Comparison of ENCODE assay signal across 8 mouse cellular contexts in the genomic region with DNA sequence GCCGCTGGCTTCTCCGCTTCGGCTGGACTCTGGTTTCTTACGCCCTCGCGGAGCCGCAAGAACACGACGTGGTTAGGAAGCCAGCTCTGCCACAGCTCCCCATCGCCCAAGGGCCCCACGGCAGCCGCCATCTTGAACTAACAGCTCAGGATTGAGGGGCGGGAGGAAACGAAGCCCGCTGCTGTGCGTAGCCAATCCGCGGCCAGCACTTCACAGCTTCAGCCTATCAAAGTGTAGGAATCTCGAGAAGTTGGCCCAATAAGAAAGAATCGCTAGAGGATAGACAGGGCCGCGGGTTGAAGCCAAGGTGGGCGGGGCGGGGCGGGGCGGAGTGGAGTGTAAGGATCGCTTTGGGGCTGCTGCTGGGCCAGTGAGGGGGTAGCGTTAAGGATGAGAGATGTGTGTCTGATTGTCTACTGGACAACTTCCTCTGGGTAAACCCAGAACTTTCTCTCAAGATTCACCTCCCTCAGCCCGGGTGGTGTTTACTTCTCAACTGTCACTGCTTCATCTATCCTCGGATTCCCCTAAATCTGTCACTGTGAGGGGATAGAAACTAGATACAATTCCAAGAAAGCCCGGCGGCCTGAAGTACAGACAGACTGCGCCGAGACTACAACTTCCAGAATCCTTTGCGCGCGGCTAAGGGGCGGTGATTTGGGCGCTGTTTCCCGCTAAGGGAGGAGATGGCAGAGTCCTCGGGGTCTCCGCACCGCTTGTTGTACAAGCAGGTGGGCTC. TPM values are rescaled to one million over a fixed set of nuclear protein-coding genes. Genes with fewer than 3 reads are reported as not detected.
DNase-seq lines count a peak whose midpoint lies in the region; ATAC-seq and TF ChIP-seq lines count a peak whose summit lies in the region.

A gene (minus strand): TSS at position 153 of the 739 bp plus-strand sequence.
A gene (plus strand): TSS at position 393 of the 739 bp plus-strand sequence.

- H3K9ac ChIP-seq in embryonic facial prominence, embryonic 13.5 days, result peak within 1 kb of the TSS; percentile 95
- H3K9ac ChIP-seq in limb, embryonic 12.5 days (replicated peaks), result peak within 1 kb of the TSS; percentile 88
- peak within 1 kb of the TSS; percentile 92 for H3K9ac ChIP-seq in midbrain, embryonic 15.5 days

- no peak for TF ChIP-seq CTCF in kidney, adult 2 months (conservative IDR thresholded peaks at IDR 0.05; ENCODE audit: insufficient read depth, insufficient read length, low read depth, low read length)
- no peak for TF ChIP-seq CTCF in spleen, adult 2 months (IDR thresholded peaks at IDR 0.05; ENCODE audit: extremely low read depth, insufficient read depth, insufficient read length, insufficient replicate concordance)

- H3K4me1 ChIP-seq in embryonic facial prominence, embryonic 13.5 days, result peaks cover 13% of the 10 kb centered on the region
- peaks cover 8% of the 10 kb centered on the region; the same call in 1 of the 2 replicates for H3K4me1 ChIP-seq in kidney, adult 2 months (ENCODE audit: control insufficient read depth, insufficient read depth, low read length)
- peaks cover 9% of the 10 kb centered on the region for H3K4me1 ChIP-seq in limb, embryonic 12.5 days (replicated peaks)
- H3K4me1 ChIP-seq in midbrain, embryonic 15.5 days, result peaks cover 22% of the 10 kb centered on the region
- H3K4me1 ChIP-seq in spleen, adult 2 months (ENCODE audit: control insufficient read depth, insufficient read depth, insufficient read length), result peaks cover 2% of the 10 kb centered on the region; the same call in 1 of the 2 replicates

- no peaks in the 10 kb centered on the region for H3K9me3 ChIP-seq in embryonic facial prominence, embryonic 13.5 days
- H3K9me3 ChIP-seq in limb, embryonic 12.5 days, result no peaks in the 10 kb centered on the region
- no peaks in the 10 kb centered on the region for H3K9me3 ChIP-seq in midbrain, embryonic 15.5 days

- H3K4me2 ChIP-seq in embryonic facial prominence, embryonic 13.5 days, result peak within 1 kb of the TSS; percentile 78
- peak within 1 kb of the TSS; percentile 86 for H3K4me2 ChIP-seq in limb, embryonic 12.5 days
- peak within 1 kb of the TSS; percentile 77 for H3K4me2 ChIP-seq in midbrain, embryonic 15.5 days

- TF ChIP-seq POLR2A in kidney, adult 2 months (IDR thresholded peaks at IDR 0.05; ENCODE audit: low read depth, low read length), result peak; percentile 86
- peak; percentile 84 for TF ChIP-seq POLR2A in spleen, adult 2 months (IDR thresholded peaks at IDR 0.05; ENCODE audit: low read depth, low read length)

- no peaks in the 10 kb centered on the region for H3K27me3 ChIP-seq in embryonic facial prominence, embryonic 13.5 days
- no peaks in the 10 kb centered on the region for H3K27me3 ChIP-seq in kidney, adult 2 months (replicated peaks; ENCODE audit: control insufficient read depth, insufficient read depth, low read length)
- H3K27me3 ChIP-seq in limb, embryonic 12.5 days, result no peaks in the 10 kb centered on the region
- H3K27me3 ChIP-seq in midbrain, embryonic 15.5 days (replicated peaks), result no peaks in the 10 kb centered on the region
- H3K27me3 ChIP-seq in spleen, adult 2 months (ENCODE audit: control insufficient read depth, insufficient read depth, low read length), result no peaks in the 10 kb centered on the region

- H3K27ac ChIP-seq in embryonic facial prominence, embryonic 13.5 days, result peak within 1 kb of the TSS; percentile 92
- peak within 1 kb of the TSS; percentile 92 for H3K27ac ChIP-seq in kidney, adult 2 months (ENCODE audit: insufficient read depth, low read depth, low read length)
- peak within 1 kb of the TSS; percentile 89 for H3K27ac ChIP-seq in limb, embryonic 12.5 days
- H3K27ac ChIP-seq in midbrain, embryonic 15.5 days, result peak within 1 kb of the TSS; percentile 94
- H3K27ac ChIP-seq in spleen, adult 2 months (ENCODE audit: insufficient read depth, low read length), result peak within 1 kb of the TSS; percentile 87

- peak within 1 kb of the TSS; percentile 92 for H3K4me3 ChIP-seq in embryonic facial prominence, embryonic 13.5 days
- H3K4me3 ChIP-seq in kidney, adult 2 months (ENCODE audit: insufficient read depth, low read depth, low read length), result peak within 1 kb of the TSS; percentile 97
- peak within 1 kb of the TSS; percentile 84 for H3K4me3 ChIP-seq in limb, embryonic 12.5 days (replicated peaks)
- peak within 1 kb of the TSS; percentile 89 for H3K4me3 ChIP-seq in midbrain, embryonic 15.5 days
- peak within 1 kb of the TSS; percentile 92 for H3K4me3 ChIP-seq in spleen, adult 2 months (ENCODE audit: extremely low read depth, insufficient read depth, insufficient read length)

- ATAC-seq in embryonic facial prominence, embryonic 13.5 days (ENCODE audit: insufficient number of reproducible peaks, insufficient read depth, low FRiP score, low TSS enrichment, low read depth), result peak; percentile 96
- peak; percentile 99 for ATAC-seq in limb, embryonic 12.5 days (ENCODE audit: insufficient number of reproducible peaks, insufficient read depth, low FRiP score, low TSS enrichment, low read depth)
- peak; percentile 99 for ATAC-seq in midbrain, embryonic 15.5 days (replicated peaks)

- WGBS in embryonic facial prominence, embryonic 13.5 days, result under 1% methylated on average over 43 of the region's 43 CpGs
- under 1% methylated on average over 43 of the region's 43 CpGs for WGBS in kidney, adult 2 months
- WGBS in limb, embryonic 12.5 days, result under 1% methylated on average over 43 of the region's 43 CpGs
- WGBS in midbrain, embryonic 15.5 days, result under 1% methylated on average over 43 of the region's 43 CpGs
- WGBS in spleen, adult 2 months, result 0% methylated on average over 43 of the region's 43 CpGs

- DNase-seq in 3134 (ENCODE audit: extremely low read depth, insufficient read length, low spot score), result peak; percentile 95
- DNase-seq in adrenal gland, postnatal 36 days, result peak; percentile 91 to 93
- DNase-seq in heart, adult 18-20 months, result peak; percentile 96 to 97
- peak; percentile 98 for DNase-seq in kidney, adult 2 months
- DNase-seq in spleen, adult 2 months (ENCODE audit: low read depth in 1 of 2, low spot score in 2 of 2), result peak; percentile 91 to 95

- peaks cover 43% of the 10 kb centered on the region for H3K36me3 ChIP-seq in embryonic facial prominence, embryonic 13.5 days
- peaks cover 3% of the 10 kb centered on the region; the same call in 1 of the 2 replicates for H3K36me3 ChIP-seq in kidney, adult 2 months (ENCODE audit: control insufficient read depth, insufficient read depth, low read length)
- H3K36me3 ChIP-seq in limb, embryonic 12.5 days, result peaks cover 43% of the 10 kb centered on the region
- peaks cover 14% of the 10 kb centered on the region for H3K36me3 ChIP-seq in midbrain, embryonic 15.5 days (replicated peaks)
- peaks cover 7% of the 10 kb centered on the region for H3K36me3 ChIP-seq in spleen, adult 2 months (ENCODE audit: control insufficient read depth, insufficient read depth, low read length)

RNA-seq across cellular contexts. Expression of the first gene that starts in this region (rescaled TPM):
- 10 to 100 TPM; 56.0 to 60.3 TPM for total RNA-seq in adrenal gland, postnatal 36 days (2021)
- 130 and 140 TPM in 2 replicates for polyA plus RNA-seq in embryonic facial prominence, embryonic 13.5 days (2015; fragmentation: Nextera tagmentation; extraction: Ambion mirVana)
- total RNA-seq in heart, adult 18-20 months (2021), result 10 to 100 TPM; 46.7 to 47.8 TPM
- polyA plus RNA-seq in kidney, adult 2 months (2012; rRNA removed), result 23.0 and 23.7 TPM in 2 replicates
- polyA plus RNA-seq in limb, embryonic 12.5 days (2016; fragmentation: Nextera tagmentation; extraction: Ambion mirVana), result 145 and 147 TPM in 2 replicates
- polyA plus RNA-seq in midbrain, embryonic 15.5 days (2015; fragmentation: Nextera tagmentation; extraction: Ambion mirVana), result 121 and 127 TPM in 2 replicates
- 18.3 and 21.0 TPM in 2 replicates for polyA plus RNA-seq in spleen, adult 2 months (2012; rRNA removed)

RNA-seq across cellular contexts. Expression of the second gene that starts in this region (rescaled TPM):
- total RNA-seq in adrenal gland, postnatal 36 days (2021), result 10 to 100 TPM; 23.8 to 26.0 TPM
- 71.6 and 80.7 TPM in 2 replicates for polyA plus RNA-seq in embryonic facial prominence, embryonic 13.5 days (2015; fragmentation: Nextera tagmentation; extraction: Ambion mirVana)
- total RNA-seq in heart, adult 18-20 months (2021), result 10 to 100 TPM; 15.3 to 16.2 TPM
- 55.3 and 57.2 TPM in 2 replicates for polyA plus RNA-seq in kidney, adult 2 months (2012; rRNA removed)
- 70.5 and 78.1 TPM in 2 replicates for polyA plus RNA-seq in limb, embryonic 12.5 days (2016; fragmentation: Nextera tagmentation; extraction: Ambion mirVana)
- 68.2 and 70.4 TPM in 2 replicates for polyA plus RNA-seq in midbrain, embryonic 15.5 days (2015; fragmentation: Nextera tagmentation; extraction: Ambion mirVana)
- polyA plus RNA-seq in spleen, adult 2 months (2012; rRNA removed), result 25.4 and 34.8 TPM in 2 replicates

Comparison
In these comparisons a context has a peak if more than half of its experiments do, and no peak if none do; other contexts are left out.
1. Peak in every context shown above with its lines: DNase-seq, ATAC-seq, H3K4me3 ChIP-seq and H3K27ac ChIP-seq.